Mouse (Mus musculus): ENCODE data around the gene Gpr55.

DNA sequence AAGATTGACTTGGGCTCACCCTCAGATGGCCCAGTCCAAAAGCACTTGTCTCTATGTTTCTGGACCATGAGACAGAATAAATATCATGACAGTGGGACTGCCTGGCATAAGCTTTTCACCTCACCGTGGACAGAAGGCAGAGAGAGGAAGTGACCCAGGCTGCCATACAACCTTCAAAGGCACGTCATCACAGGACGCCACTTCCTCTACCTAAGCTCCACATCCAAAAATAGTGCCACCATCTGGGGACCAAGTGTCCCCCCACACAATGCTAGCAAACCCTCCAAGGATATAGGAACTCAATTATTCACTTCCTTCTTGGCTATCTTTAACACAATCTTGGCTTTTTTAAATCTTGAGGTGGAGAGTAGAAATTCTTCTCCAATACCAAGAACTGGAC, 1.3 kb upstream of the Gpr55 start:
- TF ChIP-seq GATA1 (IDR thresholded peaks at IDR 0.05; ENCODE audit: borderline replicate concordance, low read length) (no peak), FLI1 (IDR thresholded peaks at IDR 0.05; ENCODE audit: low read length) (no peak)
